Mouse (Mus musculus) urinary bladder, adult 18-20 months (tissue): ENCODE measurements around the gene Ctsa.
"Not testable (repeated sequence)": the region's sequence is repeated elsewhere in the genome, so short reads cannot be mapped to it uniquely, and the experiment has no call there.

Experiments used
- DNase-seq, 2 experiments: peaks; one replicate each; pipeline ENCODE4 v3.0.0; 2022; ENCODE audit warnings: low spot score in 2 of 2, mixed read lengths in 2 of 2

Ctsa gene

DNA sequence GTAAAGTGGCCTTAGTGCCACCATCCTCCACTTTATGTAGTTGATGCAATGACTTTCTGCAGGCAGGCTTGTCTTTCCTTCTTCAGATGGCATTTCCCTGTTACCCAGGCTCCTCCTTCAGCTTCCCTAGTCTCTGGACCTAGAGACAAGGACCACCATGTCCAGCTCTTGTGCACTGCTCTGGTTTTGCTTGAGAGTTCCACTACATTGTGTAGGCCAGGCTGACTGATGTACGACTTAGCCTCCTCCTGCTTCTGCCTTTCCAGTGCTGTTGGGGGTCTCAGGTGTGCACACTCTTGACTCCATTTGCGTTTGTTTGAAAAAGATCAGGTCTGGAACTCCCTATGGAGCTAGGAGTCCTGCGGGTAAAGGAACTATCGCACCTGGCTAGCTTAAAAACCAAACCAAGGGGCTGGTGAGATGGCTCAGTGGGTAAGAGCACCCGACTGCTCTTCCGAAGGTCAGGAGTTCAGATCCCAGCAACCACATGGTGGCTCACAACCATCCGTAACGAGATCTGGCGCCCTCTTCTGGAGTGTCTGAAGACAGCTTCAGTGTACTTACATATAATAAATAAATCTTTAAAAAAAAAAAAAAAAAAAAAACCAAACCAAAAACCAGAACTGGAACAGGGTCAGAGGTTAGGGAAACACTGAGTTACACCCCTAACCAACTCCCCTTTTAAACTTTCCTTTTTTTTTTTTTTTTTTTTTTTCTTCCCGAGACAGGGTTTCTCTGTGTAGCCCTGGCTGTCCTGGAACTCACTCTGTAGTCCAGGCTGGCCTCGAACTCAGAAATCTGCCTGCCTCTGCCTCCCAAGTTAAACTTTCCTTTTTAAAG lies 44.9 kb downstream of the Ctsa start:
- DNase-seq, result not testable (repeated sequence)

DNA sequence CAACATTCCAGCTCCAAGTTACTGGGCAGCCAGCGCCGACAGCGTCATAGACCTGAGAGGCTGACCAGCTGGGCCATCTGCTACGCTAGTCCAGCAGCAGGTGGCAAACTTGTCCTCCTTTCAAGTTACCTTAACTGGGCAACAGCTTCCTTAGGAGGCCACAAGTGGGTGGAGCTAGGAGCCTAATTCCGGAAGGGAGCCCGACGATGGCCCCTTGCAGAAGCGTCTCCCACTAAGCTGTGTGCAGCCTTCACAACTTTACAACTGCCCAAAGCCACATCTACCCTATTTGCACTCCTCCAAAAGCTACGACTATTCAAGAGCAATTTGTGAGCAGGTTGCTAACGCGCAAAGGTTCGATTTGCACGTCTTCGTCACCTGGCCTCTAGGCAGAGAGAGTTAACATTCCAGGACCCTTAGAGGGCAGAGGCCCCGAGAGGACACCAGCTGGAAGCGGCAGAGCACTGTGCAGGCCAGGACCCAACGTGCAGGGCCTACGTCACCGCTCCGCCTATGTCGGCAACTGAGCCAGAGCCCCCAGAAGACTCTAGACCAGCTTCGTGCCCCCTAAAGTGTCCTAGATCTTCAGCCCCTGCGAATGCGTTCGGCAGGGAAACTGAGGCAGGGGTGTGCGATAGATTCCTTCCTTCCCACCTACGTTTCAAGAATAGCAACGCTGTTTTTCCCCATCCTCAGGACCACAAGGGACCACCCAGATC lies 46.0 kb downstream of the Ctsa start:
- peak; percentile 40 to 53 for DNase-seq

DNA sequence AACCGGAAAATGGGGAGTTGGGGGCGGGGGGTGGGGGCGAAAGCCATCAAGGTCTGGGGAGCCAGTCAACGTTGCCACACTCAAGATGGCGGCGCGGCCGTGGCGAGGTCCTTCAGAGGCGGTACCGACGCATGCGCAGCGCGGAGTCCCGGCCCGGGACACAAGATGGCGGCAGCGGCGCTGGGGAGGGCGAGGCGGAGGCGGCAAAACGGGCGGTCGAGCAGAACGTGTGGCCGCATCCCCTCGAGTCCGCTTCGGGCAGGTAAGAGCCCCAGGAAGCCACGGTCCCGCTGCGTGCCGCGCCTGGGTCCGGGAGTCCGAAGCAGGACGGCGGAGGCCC lies 46.5 kb downstream of the Ctsa start, which contains the start of gene Pcif1:
TSS of gene Pcif1 (plus strand) at position 77 of the 340 bp plus-strand sequence.
- DNase-seq, result peak; percentile 88 to 89

DNA sequence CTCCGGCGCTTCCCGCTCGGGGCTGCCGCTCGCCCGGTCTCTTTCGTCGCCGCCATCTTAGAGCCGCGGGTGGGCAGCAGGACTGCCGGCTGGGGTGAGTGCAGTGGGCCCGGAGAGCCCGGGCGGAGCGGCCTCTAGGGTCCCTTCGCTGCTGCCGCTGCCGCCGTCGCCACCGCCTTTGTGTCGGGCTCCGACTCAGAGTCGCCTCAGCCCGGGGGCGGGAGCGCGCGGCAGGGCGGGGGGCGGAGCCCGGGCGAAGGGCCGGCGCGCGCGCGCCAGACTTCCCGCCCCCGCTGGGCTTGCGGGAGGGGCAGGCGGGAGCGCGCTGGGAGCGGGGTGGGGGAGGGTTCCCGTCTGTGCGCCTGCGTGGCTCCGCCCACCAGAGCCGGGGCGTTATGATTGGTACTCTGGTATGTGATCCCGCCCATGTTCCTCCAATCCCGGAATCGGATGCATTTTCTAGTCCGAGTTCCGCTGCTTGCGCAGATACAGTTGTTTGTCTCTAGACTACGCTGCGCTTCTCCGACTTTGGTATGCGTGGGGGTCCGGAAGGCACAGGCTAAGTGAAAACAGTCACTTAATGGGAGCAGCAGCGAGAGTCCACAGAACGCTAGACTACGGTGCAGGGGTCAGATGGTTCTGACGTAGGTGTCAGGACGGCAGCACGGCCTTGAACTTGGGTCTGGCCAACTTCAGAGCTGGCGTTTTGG lies 47.0 kb downstream of the Ctsa start:
- DNase-seq, result peak; percentile 84 to 91

DNA sequence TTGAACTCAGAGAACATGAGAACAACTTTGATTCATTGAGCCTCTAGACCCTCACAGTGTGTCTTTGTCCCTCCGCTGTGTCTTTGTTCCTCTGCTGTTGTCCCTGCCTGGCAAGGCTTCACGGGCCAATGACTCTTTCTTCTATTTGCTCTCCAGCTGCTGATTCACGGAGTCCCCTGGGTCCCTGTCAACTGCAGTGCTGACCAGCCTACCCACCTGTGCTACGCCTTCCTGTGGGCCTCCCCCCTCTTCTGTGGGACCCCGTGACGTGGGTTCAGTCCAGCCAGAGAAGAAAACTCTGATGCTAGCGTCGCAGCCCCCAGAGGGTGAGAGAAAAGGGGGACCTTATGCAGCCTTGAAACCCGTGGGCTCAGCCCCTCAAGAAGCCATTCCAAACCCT lies 49.9 kb downstream of the Ctsa start:
- no peak for DNase-seq

DNA sequence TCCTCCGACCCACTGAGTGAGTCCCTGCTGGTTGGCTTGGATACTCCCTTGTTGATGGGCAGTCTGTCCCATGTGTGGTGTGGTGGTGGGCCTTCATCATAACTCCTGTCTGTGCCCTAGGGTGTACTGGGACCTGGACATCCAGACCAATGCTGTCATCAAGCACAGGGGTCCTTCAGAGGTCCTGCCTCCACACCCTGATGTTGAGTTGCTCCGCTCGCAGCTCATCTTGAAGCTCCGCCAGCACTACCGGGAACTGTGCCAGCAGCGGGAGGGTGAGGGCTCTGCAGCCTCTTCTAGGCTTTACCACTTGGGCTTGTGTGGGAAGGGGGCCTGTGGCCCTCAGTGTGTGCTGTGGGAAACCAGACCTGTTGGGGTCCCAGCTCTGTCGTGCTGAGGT lies 53.1 kb downstream of the Ctsa start:
- peak in 1 of 2 experiments; percentile 30 for DNase-seq

DNA sequence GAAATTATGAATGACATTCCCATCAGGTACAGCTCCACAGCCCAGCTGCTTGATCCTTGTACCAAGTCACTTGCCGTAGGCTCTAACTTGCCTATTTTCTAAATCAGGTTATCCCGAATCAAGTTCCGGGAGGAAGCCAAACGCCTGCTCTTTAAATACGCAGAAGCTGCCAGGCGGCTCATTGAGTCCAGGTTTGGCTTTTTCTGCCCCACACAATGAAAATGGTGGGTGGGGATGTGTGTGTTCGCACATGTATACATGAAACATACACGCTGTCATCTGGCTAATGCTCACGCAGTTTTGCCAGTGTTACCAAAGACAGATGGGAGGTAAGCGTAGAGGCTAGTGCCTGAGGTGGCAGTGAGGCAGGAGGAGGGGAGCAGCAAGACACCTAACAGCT lies 53.9 kb downstream of the Ctsa start:
- no peak for DNase-seq

DNA sequence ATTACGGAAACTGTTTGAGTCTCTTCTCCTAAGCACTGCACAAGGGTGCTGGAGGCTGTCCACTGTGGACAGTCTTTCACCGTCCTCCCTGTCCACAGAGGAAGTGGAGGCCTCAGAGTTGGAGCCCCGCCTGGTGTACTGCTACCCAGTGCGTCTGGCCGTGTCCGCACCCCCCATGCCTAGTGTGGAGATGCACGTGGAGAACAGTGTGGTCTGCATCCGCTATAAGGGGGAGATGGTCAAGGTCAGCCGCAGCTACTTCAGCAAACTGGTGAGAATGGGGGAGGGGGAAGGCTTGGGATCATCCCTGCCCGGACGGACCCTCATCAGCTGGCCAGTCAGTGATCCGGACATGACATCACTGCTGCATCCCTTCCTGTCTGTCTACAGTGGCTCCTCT lies 56.3 kb downstream of the Ctsa start:
- no peak for DNase-seq

DNA sequence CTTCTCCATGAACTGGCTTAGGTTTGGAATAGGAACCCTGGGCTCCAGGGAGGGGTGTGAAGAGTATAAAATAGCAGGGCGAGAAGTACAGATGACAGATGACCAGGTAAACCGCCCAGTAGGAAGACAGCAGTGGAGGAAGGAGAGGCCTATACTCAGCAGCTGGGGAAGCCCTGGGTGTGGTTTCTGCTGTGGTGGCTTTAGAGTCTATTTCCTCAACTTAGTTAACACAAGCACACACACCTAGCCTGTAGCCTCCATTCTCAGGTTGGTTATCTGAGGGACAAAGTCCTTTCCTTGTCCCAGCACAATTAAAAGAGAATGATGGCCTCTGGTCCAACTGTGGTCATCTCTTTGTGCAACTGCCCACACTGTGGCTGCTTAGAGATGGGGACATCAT lies 57.3 kb downstream of the Ctsa start:
- no peak for DNase-seq
